Mouse (Mus musculus): ENCODE measurements at regions not wholly inside any gene's neighbourhood (a gene's known extent, or its start where the extent isn't known, plus 50 kb on each side); places are given as distances from the start of the nearest gene placed in this dataset.

DNA sequence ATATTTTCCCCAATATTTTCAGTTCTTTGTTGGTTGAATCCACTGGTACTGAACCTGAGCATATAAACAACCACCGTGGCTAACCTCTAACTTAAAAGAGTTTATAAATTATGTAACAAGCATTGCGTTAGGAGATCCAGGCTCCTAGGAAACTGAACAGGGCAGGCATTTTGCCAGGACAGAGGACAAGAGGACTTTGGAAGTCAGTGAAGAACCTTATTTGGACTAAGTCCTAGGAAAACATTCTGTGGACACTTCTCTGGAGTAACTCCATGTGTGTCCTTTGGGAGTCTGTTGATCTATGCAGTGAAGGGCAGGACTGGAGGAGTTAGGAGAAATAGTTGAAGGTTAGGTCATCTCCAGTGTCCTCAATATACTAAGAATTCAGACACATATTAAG is 1311.7 kb downstream of the Gsdmc2 start:
- H3K36me3 ChIP-seq (ENCODE audit: control insufficient read depth, insufficient read depth, low read length) = no peaks in the 10 kb centered on the region
- no peak overlapping the region for H3K27ac ChIP-seq (ENCODE audit: insufficient read depth, low read depth, low read length)
- no peaks in the 10 kb centered on the region for H3K4me1 ChIP-seq (ENCODE audit: control insufficient read depth, insufficient read depth, insufficient read length, low read length)
- H3K4me3 ChIP-seq (ENCODE audit: low read depth, low read length) = no peak overlapping the region
- 62% methylated on average over 2 of the region's 2 CpGs for WGBS
- no peak for TF ChIP-seq CTCF (IDR thresholded peaks at IDR 0.05; ENCODE audit: extremely low read depth, insufficient read length, insufficient replicate concordance, low read depth, low read length)
- no peak for TF ChIP-seq POLR2A (IDR thresholded peaks at IDR 0.05; ENCODE audit: low read depth, low read length)
- no peaks in the 10 kb centered on the region for H3K27me3 ChIP-seq (ENCODE audit: control insufficient read depth, insufficient read depth, low read length)

DNA sequence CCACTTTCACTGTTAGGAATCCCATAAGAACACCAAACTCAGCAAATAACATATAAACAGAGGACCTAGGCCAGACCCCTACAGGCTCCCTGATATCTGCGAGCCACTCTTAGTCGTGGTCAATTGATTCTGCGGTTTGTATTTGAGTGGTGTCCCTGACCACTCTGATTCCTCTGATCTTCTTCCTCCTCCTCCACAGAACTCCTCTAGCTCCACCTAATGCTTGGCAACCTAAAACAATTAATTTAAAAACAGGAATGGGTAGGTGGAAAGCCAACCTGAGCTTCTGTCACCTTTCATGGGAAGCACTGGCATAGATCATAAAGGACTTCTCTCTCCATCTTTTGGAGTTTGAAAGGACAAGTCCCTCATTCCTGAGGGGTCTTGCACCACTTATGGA is 1316.0 kb downstream of the Gsdmc2 start:
- H3K27me3 ChIP-seq (ENCODE audit: control insufficient read depth, insufficient read depth, low read length) = no peaks in the 10 kb centered on the region
- WGBS = 62% methylated on average over 3 of the region's 3 CpGs
- TF ChIP-seq POLR2A (IDR thresholded peaks at IDR 0.05; ENCODE audit: low read depth, low read length) (no peak), CTCF (IDR thresholded peaks at IDR 0.05; ENCODE audit: extremely low read depth, insufficient read length, insufficient replicate concordance, low read depth, low read length) (no peak)
- H3K4me1 ChIP-seq (ENCODE audit: control insufficient read depth, insufficient read depth, insufficient read length, low read length) = no peaks in the 10 kb centered on the region
- no peak overlapping the region for H3K27ac ChIP-seq (ENCODE audit: insufficient read depth, low read depth, low read length)
- H3K36me3 ChIP-seq (ENCODE audit: control insufficient read depth, insufficient read depth, low read length) = no peaks in the 10 kb centered on the region
- H3K4me3 ChIP-seq (ENCODE audit: low read depth, low read length) = no peak overlapping the region

DNA sequence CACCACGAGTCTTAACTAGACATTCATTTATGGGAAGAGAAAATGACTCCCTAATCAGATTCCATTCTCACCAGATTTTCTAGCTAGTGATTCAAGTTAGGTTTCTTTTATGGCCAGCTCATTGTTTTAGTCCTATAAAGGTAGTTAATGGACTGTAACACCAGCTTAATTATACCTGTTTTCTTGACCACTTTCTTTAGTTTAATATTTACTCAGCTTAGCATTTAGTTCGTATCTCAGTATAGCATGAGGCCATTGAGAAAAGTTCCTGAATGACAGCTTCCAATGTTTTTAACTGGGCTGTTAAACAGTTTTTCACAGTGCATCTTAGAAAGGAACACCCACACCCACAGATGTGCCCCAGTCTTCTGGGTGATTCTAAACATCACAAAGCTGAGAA is 1320.3 kb downstream of the Gsdmc2 start:
- H3K36me3 ChIP-seq (ENCODE audit: control insufficient read depth, insufficient read depth, low read length) = no peaks in the 10 kb centered on the region
- TF ChIP-seq CTCF (IDR thresholded peaks at IDR 0.05; ENCODE audit: extremely low read depth, insufficient read length, insufficient replicate concordance, low read depth, low read length) = no peak
- WGBS = 23% methylated on average over 2 of the region's 2 CpGs
- H3K4me1 ChIP-seq (ENCODE audit: control insufficient read depth, insufficient read depth, insufficient read length, low read length) = no peaks in the 10 kb centered on the region
- H3K27me3 ChIP-seq (ENCODE audit: control insufficient read depth, insufficient read depth, low read length) = no peaks in the 10 kb centered on the region
- H3K4me3 ChIP-seq (ENCODE audit: low read depth, low read length) = no peak overlapping the region
- H3K27ac ChIP-seq (ENCODE audit: insufficient read depth, low read depth, low read length) = no peak overlapping the region

DNA sequence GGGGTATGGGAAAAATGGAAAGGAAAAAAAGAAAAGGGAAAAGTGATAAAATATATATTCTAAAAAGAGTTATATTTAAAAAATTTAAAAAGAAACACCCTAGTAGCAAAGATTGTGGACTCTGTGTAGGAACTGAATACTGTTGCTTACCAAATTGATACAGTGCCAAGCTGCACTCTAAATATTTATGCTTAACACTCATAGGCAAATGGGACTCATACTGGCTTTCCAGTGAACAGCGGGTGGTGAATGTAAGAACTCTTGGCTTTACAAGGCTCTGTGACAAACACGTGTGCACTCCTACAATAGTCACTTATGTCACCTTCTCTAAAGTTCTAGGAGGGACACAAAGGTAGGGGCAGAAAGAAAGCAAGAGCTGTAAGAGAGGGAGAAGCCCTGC is 1320.8 kb downstream of the Gsdmc2 start:
- Histone ChIP-seq H3K36me3 (ENCODE audit: control insufficient read depth, insufficient read depth, low read length) (no peaks in the 10 kb centered on the region), H3K27me3 (ENCODE audit: control insufficient read depth, insufficient read depth, low read length) (no peaks in the 10 kb centered on the region), H3K4me1 (ENCODE audit: control insufficient read depth, insufficient read depth, insufficient read length, low read length) (no peaks in the 10 kb centered on the region), H3K27ac (ENCODE audit: insufficient read depth, low read depth, low read length) (no peak overlapping the region), H3K4me3 (ENCODE audit: low read depth, low read length) (no peak overlapping the region)
- WGBS = 64% methylated on average over 2 of the region's 2 CpGs
- TF ChIP-seq POLR2A (IDR thresholded peaks at IDR 0.05; ENCODE audit: low read depth, low read length) (no peak), CTCF (IDR thresholded peaks at IDR 0.05; ENCODE audit: extremely low read depth, insufficient read length, insufficient replicate concordance, low read depth, low read length) (no peak)

DNA sequence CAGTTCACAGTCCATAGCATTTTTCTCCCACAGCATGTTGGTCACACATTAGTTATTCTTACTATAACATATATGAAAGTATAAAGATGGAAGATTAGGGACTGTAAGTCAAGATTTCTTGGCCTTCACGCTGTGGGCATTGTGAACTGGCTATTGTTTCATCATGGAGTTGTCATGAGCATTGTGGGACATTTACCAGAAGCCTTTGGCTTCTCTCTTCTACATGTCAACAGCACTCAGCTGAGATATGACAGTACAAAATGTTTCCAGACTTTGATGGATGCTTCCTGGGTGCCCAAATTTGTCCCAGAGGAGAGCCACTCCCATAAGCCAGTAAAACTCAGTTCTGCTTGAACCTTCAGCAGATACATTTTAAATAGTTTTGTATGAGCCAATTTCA is 1331.5 kb downstream of the Gsdmc2 start:
- TF ChIP-seq POLR2A (IDR thresholded peaks at IDR 0.05; ENCODE audit: low read depth, low read length) (no peak), CTCF (IDR thresholded peaks at IDR 0.05; ENCODE audit: extremely low read depth, insufficient read length, insufficient replicate concordance, low read depth, low read length) (no peak)
- 83% methylated on average over 1 of the region's 1 CpGs for WGBS
- no peaks in the 10 kb centered on the region for H3K4me1 ChIP-seq (ENCODE audit: control insufficient read depth, insufficient read depth, insufficient read length, low read length)

DNA sequence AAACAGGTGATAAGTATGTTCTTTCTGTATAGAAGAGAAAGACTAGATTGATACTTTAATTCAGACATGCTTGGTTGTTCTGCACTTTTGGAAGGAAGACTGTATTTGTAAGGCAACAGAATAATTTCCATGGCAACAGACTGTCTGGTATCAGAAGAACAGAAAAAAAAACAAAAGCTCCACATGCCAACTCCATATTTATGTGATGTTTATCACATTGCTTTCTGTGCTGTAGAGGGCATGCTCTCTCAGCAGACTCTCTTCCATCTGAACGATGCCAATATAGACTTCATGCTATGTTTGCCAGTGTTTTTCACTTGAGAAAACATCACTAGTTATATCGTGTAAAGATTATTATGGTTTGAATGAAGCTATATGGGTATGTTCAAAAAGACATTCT is 1333.5 kb downstream of the Gsdmc2 start:
- WGBS = 85% methylated on average over 2 of the region's 2 CpGs
- Histone ChIP-seq H3K27ac (ENCODE audit: insufficient read depth, low read depth, low read length) (no peak overlapping the region), H3K4me1 (ENCODE audit: control insufficient read depth, insufficient read depth, insufficient read length, low read length) (no peaks in the 10 kb centered on the region), H3K4me3 (ENCODE audit: low read depth, low read length) (no peak overlapping the region), H3K27me3 (ENCODE audit: control insufficient read depth, insufficient read depth, low read length) (no peaks in the 10 kb centered on the region), H3K36me3 (ENCODE audit: control insufficient read depth, insufficient read depth, low read length) (no peaks in the 10 kb centered on the region)
- TF ChIP-seq POLR2A (IDR thresholded peaks at IDR 0.05; ENCODE audit: low read depth, low read length) (no peak), CTCF (IDR thresholded peaks at IDR 0.05; ENCODE audit: extremely low read depth, insufficient read length, insufficient replicate concordance, low read depth, low read length) (no peak)

More for the DNA sequence above, 1331.5 kb downstream of the Gsdmc2 start:
- Histone ChIP-seq H3K27me3 (ENCODE audit: control insufficient read depth, insufficient read depth, low read length) (no peaks in the 10 kb centered on the region), H3K4me3 (ENCODE audit: low read depth, low read length) (no peak overlapping the region), H3K36me3 (ENCODE audit: control insufficient read depth, insufficient read depth, low read length) (no peaks in the 10 kb centered on the region), H3K27ac (ENCODE audit: insufficient read depth, low read depth, low read length) (no peak overlapping the region)

DNA sequence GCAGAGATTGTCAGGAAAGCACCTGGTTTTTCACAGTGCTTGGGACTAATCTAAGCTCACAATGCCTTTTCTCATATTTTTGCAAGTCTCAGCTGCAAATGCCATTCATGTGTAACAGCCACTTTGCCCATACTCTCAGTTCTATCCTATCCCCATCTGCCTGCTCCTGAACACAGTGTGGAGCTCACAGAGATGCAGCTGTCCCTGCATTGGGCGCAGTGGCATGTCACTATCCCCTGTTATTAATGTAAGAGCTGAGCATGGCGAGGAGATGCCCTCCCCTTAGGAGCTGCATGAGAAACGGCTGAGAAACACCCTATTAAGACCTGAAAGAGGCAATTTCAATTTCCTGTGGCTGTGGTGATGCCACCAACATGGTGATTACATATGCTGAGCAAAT is 1341.1 kb downstream of the Gsdmc2 start:
- H3K4me1 ChIP-seq (ENCODE audit: control insufficient read depth, insufficient read depth, insufficient read length, low read length) = no peaks in the 10 kb centered on the region
- H3K4me3 ChIP-seq (ENCODE audit: low read depth, low read length) = no peak overlapping the region
- H3K27ac ChIP-seq (ENCODE audit: insufficient read depth, low read depth, low read length) = no peak overlapping the region
- TF ChIP-seq POLR2A (IDR thresholded peaks at IDR 0.05; ENCODE audit: low read depth, low read length) (no peak), CTCF (IDR thresholded peaks at IDR 0.05; ENCODE audit: extremely low read depth, insufficient read length, insufficient replicate concordance, low read depth, low read length) (no peak)
- no peaks in the 10 kb centered on the region for H3K27me3 ChIP-seq (ENCODE audit: control insufficient read depth, insufficient read depth, low read length)
- 77% methylated on average over 3 of the region's 3 CpGs for WGBS
- H3K36me3 ChIP-seq (ENCODE audit: control insufficient read depth, insufficient read depth, low read length) = no peaks in the 10 kb centered on the region

DNA sequence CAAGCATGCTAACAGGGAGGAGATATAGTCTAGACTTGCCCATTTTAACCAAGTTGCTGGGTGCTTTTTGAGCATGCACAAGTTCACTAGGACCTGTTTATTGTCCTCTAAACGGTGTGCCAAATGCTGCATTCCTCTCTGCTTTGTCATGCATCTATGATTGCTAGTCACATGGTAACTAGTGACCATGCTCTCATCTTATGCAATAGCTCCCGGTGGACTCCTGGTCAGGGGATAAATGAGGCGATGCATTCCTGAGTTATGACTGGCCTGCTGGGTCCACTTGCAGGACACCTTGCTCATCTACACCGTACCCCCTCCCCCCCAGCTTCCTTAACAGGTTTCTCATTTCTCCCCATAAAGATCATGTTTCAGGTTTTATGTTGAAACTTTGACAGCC is 1344.0 kb downstream of the Gsdmc2 start:
- no peak overlapping the region for H3K27ac ChIP-seq (ENCODE audit: insufficient read depth, low read depth, low read length)
- no peak for TF ChIP-seq POLR2A (IDR thresholded peaks at IDR 0.05; ENCODE audit: low read depth, low read length)
- TF ChIP-seq CTCF (IDR thresholded peaks at IDR 0.05; ENCODE audit: extremely low read depth, insufficient read length, insufficient replicate concordance, low read depth, low read length) = no peak
- H3K27me3 ChIP-seq (ENCODE audit: control insufficient read depth, insufficient read depth, low read length) = no peaks in the 10 kb centered on the region
- 45% methylated on average over 4 of the region's 4 CpGs for WGBS
- H3K36me3 ChIP-seq (ENCODE audit: control insufficient read depth, insufficient read depth, low read length) = no peaks in the 10 kb centered on the region
- H3K4me1 ChIP-seq (ENCODE audit: control insufficient read depth, insufficient read depth, insufficient read length, low read length) = no peaks in the 10 kb centered on the region
- H3K4me3 ChIP-seq (ENCODE audit: low read depth, low read length) = no peak overlapping the region

Measured in small intestine, adult 2 months (tissue).